In genomic region chr10:83197690-83198336, GRCm38 (mm10) we compare ENCODE assay signal across 8 mouse cellular contexts.
DNase-seq lines count a peak whose midpoint lies in the region; ATAC-seq and TF ChIP-seq lines count a peak whose summit lies in the region.

No protein-coding gene starts in this region.

- TF ChIP-seq POLR2A in brain, embryonic 14.5 days (IDR thresholded peaks at IDR 0.05; ENCODE audit: borderline replicate concordance, extremely low read depth, insufficient read depth, insufficient read length, poor library complexity, severe bottlenecking): no peak

- no peak for ATAC-seq in intestine, postnatal 0 days
- ATAC-seq in intestine, embryonic 15.5 days: no peak
- ATAC-seq in forebrain, embryonic 12.5 days (ENCODE audit: low FRiP score): 0 out of 2 replicates have a peak, but pooled peaks have one; percentile 17
- ATAC-seq in megakaryocyte progenitor cell, adult 5-6 weeks (replicated peaks; ENCODE audit: poor library complexity): peak; percentile 89

- H3K36me3 ChIP-seq in intestine, postnatal 0 days (ENCODE audit: control insufficient read depth, insufficient read depth): no peaks in the 10 kb centered on the region
- H3K36me3 ChIP-seq in intestine, embryonic 15.5 days: no peaks in the 10 kb centered on the region
- no peaks in the 10 kb centered on the region for H3K36me3 ChIP-seq in forebrain, embryonic 12.5 days (replicated peaks)

- peak; percentile 50 for DNase-seq in brain, embryonic 14.5 days (ENCODE audit: low read depth)
- DNase-seq in heart, postnatal 4 days: peak; percentile 86
- DNase-seq in left cerebral cortex, adult 2 months (ENCODE audit: extremely low spot score in 1 of 2, low spot score in 2 of 2): peak; percentile 78 to 79
- peak; percentile 79 to 94 for DNase-seq in spleen, postnatal 4 days (ENCODE audit: low spot score in 2 of 2)

- intact Hi-C loops in left cerebral cortex, adult 2 months (cut with DNase I): loop anchor here (2.0 to 5.0 kb wide), 2 partner anchors 211 to 287 kb away; partner anchors contain the start of gene Chst11

- no peaks in the 10 kb centered on the region for H3K4me1 ChIP-seq in intestine, postnatal 0 days (replicated peaks; ENCODE audit: control insufficient read depth, insufficient read depth, low read length)
- no peaks in the 10 kb centered on the region for H3K4me1 ChIP-seq in intestine, embryonic 15.5 days (replicated peaks)
- H3K4me1 ChIP-seq in forebrain, embryonic 12.5 days: no peaks in the 10 kb centered on the region

- TF ChIP-seq CTCF in intestine, postnatal 0 days (IDR thresholded peaks at IDR 0.05; ENCODE audit: low read depth): peak; percentile 85
- TF ChIP-seq CTCF in brain, embryonic 14.5 days (IDR thresholded peaks at IDR 0.05; ENCODE audit: borderline replicate concordance, extremely low read depth, insufficient read depth, insufficient read length): peak; percentile 85
- peak; percentile 97 for TF ChIP-seq CTCF in left cerebral cortex, adult 2 months (IDR thresholded peaks at IDR 0.05)

- H3K4me2 ChIP-seq in intestine, postnatal 0 days (replicated peaks; ENCODE audit: low read depth): no peak overlapping the region
- no peak overlapping the region for H3K4me2 ChIP-seq in intestine, embryonic 15.5 days (replicated peaks)
- no peak overlapping the region for H3K4me2 ChIP-seq in forebrain, embryonic 12.5 days

- H3K4me3 ChIP-seq in intestine, postnatal 0 days (ENCODE audit: low read depth, low read length): no peak overlapping the region
- no peak overlapping the region for H3K4me3 ChIP-seq in intestine, embryonic 15.5 days (replicated peaks)
- H3K4me3 ChIP-seq in forebrain, embryonic 12.5 days (replicated peaks): no peak overlapping the region
- no peak overlapping the region for H3K4me3 ChIP-seq in left cerebral cortex, adult 2 months

- H3K9me3 ChIP-seq in intestine, postnatal 0 days (ENCODE audit: control insufficient read depth): no peaks in the 10 kb centered on the region
- no peaks in the 10 kb centered on the region for H3K9me3 ChIP-seq in intestine, embryonic 15.5 days
- H3K9me3 ChIP-seq in forebrain, embryonic 12.5 days: no peaks in the 10 kb centered on the region

- 58% methylated on average over 11 of the region's 11 CpGs for WGBS in intestine, postnatal 0 days
- 54% methylated on average over 11 of the region's 11 CpGs for WGBS in intestine, embryonic 15.5 days
- 51% methylated on average over 11 of the region's 11 CpGs for WGBS in forebrain, embryonic 12.5 days

- H3K27ac ChIP-seq in intestine, postnatal 0 days (ENCODE audit: low read depth, low read length): no peak overlapping the region
- H3K27ac ChIP-seq in intestine, embryonic 15.5 days: no peak overlapping the region
- no peak overlapping the region for H3K27ac ChIP-seq in forebrain, embryonic 12.5 days
- H3K27ac ChIP-seq in left cerebral cortex, adult 2 months: no peak overlapping the region

- no peak overlapping the region for H3K9ac ChIP-seq in intestine, postnatal 0 days (ENCODE audit: low read depth, low read length)
- H3K9ac ChIP-seq in intestine, embryonic 15.5 days: no peak overlapping the region
- H3K9ac ChIP-seq in forebrain, embryonic 12.5 days: no peak overlapping the region

- no peaks in the 10 kb centered on the region for H3K27me3 ChIP-seq in intestine, postnatal 0 days (replicated peaks; ENCODE audit: control insufficient read depth, insufficient read depth, low read length)
- no peaks in the 10 kb centered on the region for H3K27me3 ChIP-seq in intestine, embryonic 15.5 days (replicated peaks)
- H3K27me3 ChIP-seq in forebrain, embryonic 12.5 days: no peaks in the 10 kb centered on the region

Comparison
In these comparisons a context has a peak if more than half of its experiments do, and no peak if none do; other contexts are left out.
1. ATAC-seq: peak in forebrain, embryonic 12.5 days (single experiment) and megakaryocyte progenitor cell, adult 5-6 weeks (single experiment); none in intestine, postnatal 0 days (single experiment) and intestine, embryonic 15.5 days (single experiment).
2. Peak in every context shown above with its lines, with median percentiles within 50 percentile points of each other: CTCF ChIP-seq and DNase-seq.